Mouse (Mus musculus) central nervous system, embryonic 14 days (tissue): ENCODE measurements around the gene Tbc1d10c. TPM values are rescaled to one million over a fixed set of nuclear protein-coding genes. Genes with fewer than 3 reads are reported as not detected.

ENCODE experiments used
- polyA plus RNA-seq: library from polyadenylated mRNA; depleted of rRNA; stranded (reverse); fragments of >200 nt; gene quantifications from 2 replicates; pipeline ENCODE4 v1.2.3, GENCODE M21; 2012; rRNA removed

The Tbc1d10c gene
- polyA plus RNA-seq: 2.0 and 3.4 TPM in 2 replicates

GRCm38 (mm10) chr19:4190831-4191334, at the start of gene Tbc1d10c:
Tbc1d10c (minus strand) TSS chr19:4191284.

GRCm38 (mm10) chr19:4231253-4232185, 40.4 kb upstream of the Tbc1d10c start, which contains the start of gene Pold4:
Pold4 (plus strand) TSS chr19:4231899.

DNA sequence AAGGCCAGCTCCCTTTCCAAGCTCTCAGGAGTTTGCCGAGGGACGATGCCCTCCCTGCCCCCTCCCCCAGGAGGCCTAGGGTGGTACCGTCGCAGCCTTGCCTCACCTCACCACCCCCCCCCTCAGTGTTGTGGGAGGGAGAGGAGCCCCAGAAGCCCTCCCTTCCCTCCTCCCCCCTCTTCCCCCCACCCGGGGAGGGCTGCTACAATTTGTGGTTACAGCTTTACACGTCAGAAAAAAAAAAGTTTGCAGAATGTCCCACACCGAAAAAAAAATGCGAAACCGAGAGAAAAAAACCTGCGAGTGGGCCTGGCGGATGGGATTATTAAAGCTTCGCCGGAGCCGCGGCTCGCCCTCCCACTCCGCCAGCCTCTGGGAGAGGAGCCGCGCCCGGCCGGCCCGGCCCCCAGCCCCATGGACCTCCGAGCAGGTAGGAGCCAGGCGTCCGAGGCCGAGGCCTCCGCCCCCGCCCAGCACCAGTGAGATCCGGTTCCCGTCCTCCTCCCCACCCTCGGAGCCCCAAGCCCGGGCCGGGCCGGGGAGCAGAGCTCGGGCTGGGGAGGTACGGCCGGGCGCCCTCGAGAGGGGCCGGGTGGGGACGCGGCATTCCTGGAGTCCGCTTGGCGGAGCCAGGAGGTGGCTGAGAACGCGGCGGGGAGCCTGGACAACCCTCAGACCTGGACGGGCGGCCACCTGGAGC, 23.1 kb upstream of the Tbc1d10c start, which contains the start of the genes Clcf1 and AC109138.7:
Gene Clcf1 (plus strand): TSS at position 168 of the 700 bp plus-strand sequence.
Gene AC109138.7 (plus strand): TSS at position 287 of the 700 bp plus-strand sequence.

GRCm38 (mm10) chr19:4201291-4201909, 10.3 kb upstream of the Tbc1d10c start, which contains the start of gene Rad9a:
Rad9a (minus strand) TSS chr19:4201662.

DNA sequence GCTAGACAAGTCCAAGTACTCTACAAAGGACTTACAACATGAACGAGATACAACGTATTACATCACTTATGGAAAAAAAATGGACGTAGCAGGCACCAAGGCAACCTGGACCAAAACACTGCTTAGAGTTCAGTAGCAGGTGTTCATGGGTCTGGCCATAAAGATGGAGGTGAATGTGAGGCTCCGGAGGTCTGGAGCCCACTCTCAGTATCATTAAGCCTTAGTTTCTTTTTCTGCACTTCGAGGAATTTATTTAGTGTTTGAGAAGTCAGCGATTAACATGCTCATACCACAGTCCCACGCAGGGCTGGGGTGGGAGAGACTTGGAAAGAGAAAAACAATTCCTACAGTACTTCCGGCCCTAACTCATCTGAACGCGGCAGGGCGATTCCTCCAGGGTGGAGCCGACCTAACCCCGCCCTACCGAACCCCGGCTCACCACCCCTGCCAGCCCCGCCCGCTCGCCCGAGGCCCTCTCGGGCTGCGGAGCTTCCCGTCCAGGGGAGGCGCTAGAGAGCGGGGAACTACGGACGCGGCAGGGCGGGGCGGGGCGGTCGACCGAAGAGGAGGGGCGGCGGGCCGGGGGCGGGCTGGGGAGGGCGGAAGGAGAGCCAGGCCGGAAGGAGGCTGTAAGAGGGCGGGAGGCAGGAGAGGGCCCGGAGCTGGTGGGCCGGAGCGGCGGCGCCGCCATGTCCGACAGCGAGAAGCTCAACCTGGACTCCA, 605 bp upstream of the Tbc1d10c start, which contains the start of gene Ppp1ca:
Gene Ppp1ca (plus strand): TSS at position 538 of the 723 bp plus-strand sequence.

GRCm38 (mm10) chr19:4175368-4175947, 15.6 kb downstream of the Tbc1d10c start, which contains the start of gene Carns1:
Carns1 (minus strand) TSS chr19:4175479.

DNA sequence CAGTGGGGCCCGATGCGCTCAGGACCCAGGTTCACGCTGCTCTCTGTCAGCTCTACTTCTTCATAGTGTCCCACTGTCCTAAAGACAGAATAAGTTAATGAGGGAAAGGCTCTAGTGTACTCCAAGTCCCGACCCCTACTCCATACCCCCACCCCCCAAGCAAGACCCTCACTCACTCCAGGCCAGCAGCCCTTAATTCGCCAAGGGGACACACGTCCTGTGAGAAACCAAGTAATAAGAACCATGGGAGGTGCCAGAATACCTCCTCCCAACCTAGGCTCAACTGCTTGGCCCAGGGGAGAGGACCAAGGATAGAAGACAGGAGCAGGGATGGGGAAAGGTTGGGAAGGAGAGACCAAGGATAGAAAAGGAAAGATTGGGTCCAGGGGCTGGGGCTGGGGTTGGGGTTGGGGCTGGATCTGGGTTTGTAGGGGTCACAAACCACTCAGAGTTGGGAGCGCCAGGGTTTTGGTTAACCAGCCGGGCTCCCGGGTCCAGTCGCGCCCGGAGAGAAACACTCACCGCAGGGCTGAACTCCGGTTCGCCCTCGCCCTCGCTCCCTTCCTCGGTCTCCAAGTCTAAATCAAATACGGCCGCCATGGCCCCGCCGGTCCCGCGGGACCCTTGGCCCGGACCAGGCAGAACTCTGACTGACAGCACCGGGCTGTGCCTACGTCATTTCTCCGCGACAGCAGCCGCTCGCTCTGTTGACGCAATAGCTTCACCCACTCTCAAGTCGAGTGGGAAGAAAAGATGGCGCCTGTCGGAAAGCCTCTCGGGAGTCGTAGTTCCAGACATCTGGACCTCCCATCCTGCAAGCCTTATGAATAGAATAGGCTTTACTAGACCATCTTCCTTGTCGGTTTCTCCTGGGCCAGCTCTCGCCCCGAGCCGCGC, 28.2 kb downstream of the Tbc1d10c start, which contains the start of gene Rps6kb2:
Gene Rps6kb2 (minus strand): TSS at position 709 of the 897 bp plus-strand sequence.

DNA sequence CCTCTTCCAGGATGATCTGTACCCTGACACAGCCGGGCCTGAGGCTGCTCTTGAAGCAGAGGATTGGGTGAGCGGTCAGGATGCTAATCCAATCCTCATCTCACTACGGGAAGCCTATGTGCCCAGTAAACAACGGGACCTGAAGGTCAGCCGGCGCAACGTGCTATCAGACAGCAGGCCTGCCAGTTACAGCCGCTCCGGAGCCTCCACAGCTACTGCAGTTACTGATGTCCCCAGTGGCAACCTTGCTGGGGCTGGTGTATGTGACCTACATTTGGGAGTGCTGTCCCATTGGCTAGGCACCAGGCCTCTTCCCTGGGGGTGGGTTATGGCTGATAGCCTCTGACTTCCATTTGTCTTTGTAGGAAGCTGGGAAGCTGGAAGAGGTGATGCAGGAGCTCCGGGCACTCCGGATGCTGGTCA, 37.8 kb downstream of the Tbc1d10c start, which contains the start of gene Ptprcap:
Gene Ptprcap (plus strand): TSS at position 373 of the 423 bp plus-strand sequence.

GRCm38 (mm10) chr19:4148491-4148806, 42.6 kb downstream of the Tbc1d10c start, which contains the start of gene Coro1b:
Coro1b (plus strand) TSS chr19:4148619.

DNA sequence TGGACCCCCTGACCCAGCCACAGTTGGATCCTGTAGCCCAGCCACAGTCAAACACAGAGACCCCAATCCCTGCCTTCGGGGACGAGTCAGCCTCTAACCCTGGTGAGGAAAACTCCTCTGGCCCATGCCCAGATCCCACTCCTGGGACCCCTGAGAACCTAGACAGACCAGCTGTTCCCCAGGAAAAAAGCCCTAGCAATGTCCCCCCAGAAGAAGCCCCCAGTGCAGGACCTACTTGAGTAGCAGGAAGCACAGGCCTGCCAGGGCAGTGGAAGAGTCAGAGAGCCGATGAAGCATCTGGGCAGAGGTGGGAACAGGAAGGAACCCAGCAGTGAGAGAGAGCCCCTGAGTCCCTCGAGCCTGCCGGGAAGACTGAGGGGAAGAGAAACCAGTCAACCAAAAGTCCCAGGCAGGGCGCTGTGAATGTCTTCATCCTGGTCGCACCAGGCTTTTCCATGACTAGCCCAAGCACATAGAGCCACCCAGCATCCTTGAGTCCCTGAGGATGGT, 47.3 kb downstream of the Tbc1d10c start, which contains the start of gene Cabp4:
Gene Cabp4 (minus strand): TSS at position 275 of the 510 bp plus-strand sequence.

GRCm38 (mm10) chr19:4139446-4139845, 51.6 kb downstream of the Tbc1d10c start, which contains the start of gene Gpr152:
Gpr152 (plus strand) TSS chr19:4139787.

Other genes with a start within 250 kb of the Tbc1d10c start
- 0.05 TPM in 1 of 2 replicates, not detected in the other for gene Aldh3b3, start 232.6 kb downstream of the Tbc1d10c start, polyA plus RNA-seq
- 0.32 and 1.8 TPM in 2 replicates for gene Aldh3b2, start 219.0 kb downstream of the Tbc1d10c start, polyA plus RNA-seq
- gene Acy3, start 204.7 kb downstream of the Tbc1d10c start, polyA plus RNA-seq: 2.3 and 3.3 TPM in 2 replicates
- gene Tbx10, start 198.5 kb downstream of the Tbc1d10c start, polyA plus RNA-seq: 0.05 and 0.21 TPM in 2 replicates
- 14.7 and 17.5 TPM in 2 replicates for gene Nudt8, start 190.7 kb downstream of the Tbc1d10c start, polyA plus RNA-seq
- 9.0 and 9.6 TPM in 2 replicates for gene Gm49405, start 190.7 kb downstream of the Tbc1d10c start, polyA plus RNA-seq
- gene Doc2g, start 188.0 kb downstream of the Tbc1d10c start, polyA plus RNA-seq: 23.9 and 25.6 TPM in 2 replicates
- gene Ndufv1, start 178.5 kb downstream of the Tbc1d10c start, polyA plus RNA-seq: 172 and 187 TPM in 2 replicates
- 226 and 263 TPM in 2 replicates for gene Gstp1, start 153.3 kb downstream of the Tbc1d10c start, polyA plus RNA-seq
- 1.2 and 5.2 TPM in 2 replicates for gene Gstp2, start 145.3 kb downstream of the Tbc1d10c start, polyA plus RNA-seq
- 0.38 TPM in 1 of 2 replicates, not detected in the other for gene Gstp3, start 131.7 kb downstream of the Tbc1d10c start, polyA plus RNA-seq
- gene Cabp2, start 109.7 kb downstream of the Tbc1d10c start, polyA plus RNA-seq: not detected in 2 replicates
- 51.1 and 56.1 TPM in 2 replicates for gene Cdk2ap2, start 94.1 kb downstream of the Tbc1d10c start, polyA plus RNA-seq
- gene Pitpnm1, start 91.3 kb downstream of the Tbc1d10c start, polyA plus RNA-seq: 112 and 116 TPM in 2 replicates
- 122 and 129 TPM in 2 replicates for gene Aip, start 65.4 kb downstream of the Tbc1d10c start, polyA plus RNA-seq
- gene Gpr152, start 51.5 kb downstream of the Tbc1d10c start, polyA plus RNA-seq: 0.05 and 0.06 TPM in 2 replicates
- 0.03 and 0.05 TPM in 2 replicates for gene Cabp4, start 47.3 kb downstream of the Tbc1d10c start, polyA plus RNA-seq
- 245 and 266 TPM in 2 replicates for gene Coro1b, start 42.7 kb downstream of the Tbc1d10c start, polyA plus RNA-seq
- 1.6 and 2.9 TPM in 2 replicates for gene Ptprcap, start 37.7 kb downstream of the Tbc1d10c start, polyA plus RNA-seq
- 75.7 and 77.5 TPM in 2 replicates for gene Rps6kb2, start 27.9 kb downstream of the Tbc1d10c start, polyA plus RNA-seq
- gene Carns1, start 15.8 kb downstream of the Tbc1d10c start, polyA plus RNA-seq: 3.6 and 4.1 TPM in 2 replicates
- 403 and 409 TPM in 2 replicates for gene Ppp1ca, start 781 bp upstream of the Tbc1d10c start, polyA plus RNA-seq
- gene Rad9a, start 10.4 kb upstream of the Tbc1d10c start, polyA plus RNA-seq: 39.4 and 40.6 TPM in 2 replicates
- 2.9 and 7.3 TPM in 2 replicates for gene Clcf1, start 23.0 kb upstream of the Tbc1d10c start, polyA plus RNA-seq
- 1.2 TPM in 1 of 2 replicates, not detected in the other for gene AC109138.7, start 23.1 kb upstream of the Tbc1d10c start, polyA plus RNA-seq
- 28.6 and 30.9 TPM in 2 replicates for gene Pold4, start 40.6 kb upstream of the Tbc1d10c start, polyA plus RNA-seq
- gene Ssh3, start 77.9 kb upstream of the Tbc1d10c start, polyA plus RNA-seq: 50.7 and 62.1 TPM in 2 replicates
- 43.2 and 50.9 TPM in 2 replicates for gene Ankrd13d, start 91.9 kb upstream of the Tbc1d10c start, polyA plus RNA-seq
- 107 and 108 TPM in 2 replicates for gene Grk2, start 114.9 kb upstream of the Tbc1d10c start, polyA plus RNA-seq
- 80.2 and 85.5 TPM in 2 replicates for gene Kdm2a, start 207.0 kb upstream of the Tbc1d10c start, polyA plus RNA-seq
- 5.3 and 9.9 TPM in 2 replicates for gene Rhod, start 248.1 kb upstream of the Tbc1d10c start, polyA plus RNA-seq